Mouse (Mus musculus): ENCODE results near the gene Timm8a2.

GRCm38 (mm10) chr14:122042142-122042694 lies 7.7 kb downstream of the Timm8a2 start:
- TF ChIP-seq CTCF (IDR thresholded peaks at IDR 0.05 in 2 of 3, conservative IDR thresholded peaks at IDR 0.05 in 1 of 3; ENCODE audit: control insufficient read depth in 1 of 3, insufficient read depth in 1 of 3, low read depth in 2 of 3, low read length in 3 of 3, poor library complexity in 1 of 3, severe bottlenecking in 1 of 3), result no peak
- TF ChIP-seq MAX (IDR thresholded peaks at IDR 0.05; ENCODE audit: low read length), result no peak
- TF ChIP-seq ETS1 (IDR thresholded peaks at IDR 0.05; ENCODE audit: low read depth, low read length), result no peak
- TF ChIP-seq POLR2A (IDR thresholded peaks at IDR 0.05; ENCODE audit: control insufficient read depth in 1 of 2, insufficient read depth in 1 of 2, low read depth in 1 of 2, low read length in 2 of 2, poor library complexity in 1 of 2), result no peak
- TF ChIP-seq MYB (IDR thresholded peaks at IDR 0.05; ENCODE audit: low read depth, low read length), result no peak
- TF ChIP-seq EP300 (IDR thresholded peaks at IDR 0.05; ENCODE audit: low read depth in 1 of 2, low read length in 2 of 2), result no peak
- no peak for TF ChIP-seq MAFK (IDR thresholded peaks at IDR 0.05; ENCODE audit: borderline replicate concordance, low read depth, low read length)
- TF ChIP-seq TCF12 (IDR thresholded peaks at IDR 0.05; ENCODE audit: low read depth, low read length), result no peak
- no peak for TF ChIP-seq USF1 (IDR thresholded peaks at IDR 0.05; ENCODE audit: low read depth, low read length)
- TF ChIP-seq MYC (IDR thresholded peaks at IDR 0.05; ENCODE audit: low read depth, low read length), result no peak
- TF ChIP-seq UBTF (IDR thresholded peaks at IDR 0.05; ENCODE audit: borderline replicate concordance, insufficient read depth, low read depth, low read length), result no peak

Data from MEL (cell line).